Mouse (Mus musculus): Measurements from ENCODE around the gene Sox2. TPM values are rescaled to one million over a fixed set of nuclear protein-coding genes. Genes with fewer than 3 reads are reported as not detected.
A peak's percentile ranks its signal among the peaks of the same experiment; 100 is the strongest.

The Sox2 gene
- polyA plus RNA-seq, 1 experiment: 26.5 TPM

GRCm38 (mm10) chr3:34662712-34663655 lies 12.8 kb downstream of the Sox2 start:
- Histone ChIP-seq H3K27me3 (ENCODE audit: control insufficient read depth, insufficient read depth, low read length) (peaks cover 10% of the 10 kb centered on the region; the same call in 1 of the 2 replicates), H3K27ac (ENCODE audit: insufficient read depth, low read length) (peak overlapping the region; percentile 35; the same call in 1 of the 2 replicates), H3K4me3 (replicated peaks; ENCODE audit: insufficient read depth, low read depth, low read length) (no peak overlapping the region), H3K4me1 (ENCODE audit: control insufficient read depth, insufficient read depth, low read length) (no peaks in the 10 kb centered on the region)
- TF ChIP-seq CTCF (IDR thresholded peaks at IDR 0.05; ENCODE audit: borderline replicate concordance, insufficient read depth, low read depth, low read length) (no peak), POLR2A (IDR thresholded peaks at IDR 0.05; ENCODE audit: borderline replicate concordance, insufficient read depth, low read length) (no peak)
- 8% methylated on average over 53 of the region's 53 CpGs for WGBS
- DNase-seq: no peak

DNA sequence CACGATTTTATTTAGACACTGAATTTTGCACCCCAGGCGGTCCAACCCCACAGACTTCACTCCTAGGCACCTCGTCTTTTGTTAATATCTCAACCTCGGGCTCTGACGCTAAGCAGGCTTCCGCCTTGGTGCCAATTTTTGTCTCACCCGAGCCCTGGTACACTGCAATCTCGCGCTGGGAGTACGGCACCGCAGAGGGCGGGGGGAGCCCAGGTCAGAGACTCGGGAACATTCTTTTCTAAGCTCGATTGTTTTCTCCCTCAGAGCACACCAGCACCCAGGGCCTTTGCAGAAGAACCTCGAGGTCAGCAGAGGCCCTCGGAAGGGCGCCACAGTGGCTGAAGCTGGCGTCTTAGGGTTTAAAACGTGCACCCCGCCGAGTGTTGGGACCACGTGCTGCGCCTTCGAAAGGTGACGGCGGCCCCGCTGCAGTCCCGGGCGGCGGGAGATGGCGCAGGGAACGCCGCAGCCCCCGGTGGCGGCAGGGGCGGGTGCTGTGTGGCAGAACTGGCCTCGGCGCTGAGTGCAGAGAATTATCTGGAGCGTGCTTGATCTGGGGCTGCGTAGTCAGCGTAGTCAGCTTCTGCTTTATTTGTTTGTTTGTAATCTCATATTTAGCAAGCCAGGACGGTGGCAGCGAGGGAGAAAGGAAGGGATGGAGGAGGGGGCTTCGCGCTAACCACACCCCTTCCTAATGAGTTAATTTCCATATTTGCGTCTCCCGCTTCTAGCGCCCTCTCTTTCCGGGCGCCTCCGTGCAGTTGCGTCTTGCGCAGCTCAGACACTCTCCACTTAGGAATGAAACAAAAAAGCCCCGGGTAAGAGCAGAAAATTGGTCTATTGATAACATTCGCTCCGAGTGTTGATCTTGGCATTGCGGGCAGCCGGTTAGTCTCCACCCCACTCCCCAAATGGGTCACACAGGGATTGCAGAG lies 13.8 kb downstream of the Sox2 start:
- TF ChIP-seq POLR2A (IDR thresholded peaks at IDR 0.05; ENCODE audit: borderline replicate concordance, insufficient read depth, low read length) (no peak), CTCF (IDR thresholded peaks at IDR 0.05; ENCODE audit: borderline replicate concordance, insufficient read depth, low read depth, low read length) (no peak)
- 1% methylated on average over 58 of the region's 58 CpGs for WGBS
- no peaks in the 10 kb centered on the region for H3K4me1 ChIP-seq (ENCODE audit: control insufficient read depth, insufficient read depth, low read length)
- H3K27me3 ChIP-seq (ENCODE audit: control insufficient read depth, insufficient read depth, low read length): peaks cover 9% of the 10 kb centered on the region; the same call in 1 of the 2 replicates
- DNase-seq: no peak
- H3K27ac ChIP-seq (ENCODE audit: insufficient read depth, low read length): peak overlapping the region; percentile 35; the same call in 1 of the 2 replicates
- peak overlapping the region; percentile 46 for H3K4me3 ChIP-seq (replicated peaks; ENCODE audit: insufficient read depth, low read depth, low read length)

DNA sequence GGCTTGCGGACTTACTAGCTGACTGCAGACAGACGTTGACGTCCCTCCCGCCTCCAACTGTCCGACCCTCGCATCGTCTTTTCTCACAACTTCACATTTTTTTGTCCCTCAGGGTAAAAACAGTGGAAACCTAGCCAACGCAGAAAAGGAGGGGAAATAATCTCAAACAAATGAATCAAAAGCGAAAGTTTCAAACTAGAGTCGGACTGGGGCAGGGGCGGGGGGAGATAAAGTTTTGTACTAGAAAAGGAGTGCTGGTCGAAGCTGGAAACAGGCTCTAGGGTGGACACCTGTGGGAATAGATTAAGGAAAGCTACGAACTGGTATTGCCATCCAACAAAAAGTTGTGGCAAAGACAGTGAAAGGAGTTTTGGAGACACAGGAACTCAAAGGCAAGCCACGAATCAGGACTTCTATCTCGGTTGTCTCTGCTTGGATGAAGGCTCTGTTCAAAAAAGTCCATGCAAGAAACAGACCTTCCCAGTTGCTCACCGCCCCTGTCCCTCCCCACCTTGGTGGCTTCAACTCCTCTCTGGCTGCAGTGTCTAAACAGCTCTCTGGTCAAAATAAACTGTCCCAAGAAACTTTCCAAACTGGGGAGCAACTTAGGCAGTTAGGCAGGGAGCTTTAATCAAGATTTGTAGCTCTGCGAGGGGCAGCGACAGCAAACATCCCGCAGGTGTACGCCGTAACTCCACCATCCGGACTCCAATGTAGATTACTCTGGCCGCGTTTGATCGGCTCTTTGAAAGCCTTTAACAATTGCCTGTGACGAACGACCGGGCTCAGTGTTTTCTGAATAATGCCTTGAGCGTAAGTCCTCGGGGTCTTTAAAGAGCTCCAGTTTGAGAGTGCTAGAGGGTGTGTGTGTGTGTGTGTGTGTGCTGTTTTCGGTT lies 14.7 kb downstream of the Sox2 start:
- Histone ChIP-seq H3K27me3 (ENCODE audit: control insufficient read depth, insufficient read depth, low read length) (peaks cover 9% of the 10 kb centered on the region; the same call in 1 of the 2 replicates), H3K4me3 (replicated peaks; ENCODE audit: insufficient read depth, low read depth, low read length) (peak overlapping the region; percentile 46), H3K27ac (ENCODE audit: insufficient read depth, low read length) (peak overlapping the region; percentile 16; the same call in 1 of the 2 replicates), H3K4me1 (ENCODE audit: control insufficient read depth, insufficient read depth, low read length) (no peaks in the 10 kb centered on the region)
- no peak for DNase-seq
- WGBS: 10% methylated on average over 31 of the region's 31 CpGs
- TF ChIP-seq POLR2A (IDR thresholded peaks at IDR 0.05; ENCODE audit: borderline replicate concordance, insufficient read depth, low read length): no peak
- TF ChIP-seq CTCF (IDR thresholded peaks at IDR 0.05; ENCODE audit: borderline replicate concordance, insufficient read depth, low read depth, low read length): no peak

GRCm38 (mm10) chr3:34665751-34666665 lies 15.8 kb downstream of the Sox2 start:
- Histone ChIP-seq H3K4me3 (replicated peaks; ENCODE audit: insufficient read depth, low read depth, low read length) (no peak overlapping the region), H3K4me1 (ENCODE audit: control insufficient read depth, insufficient read depth, low read length) (no peaks in the 10 kb centered on the region), H3K27ac (ENCODE audit: insufficient read depth, low read length) (no peak overlapping the region), H3K27me3 (ENCODE audit: control insufficient read depth, insufficient read depth, low read length) (peaks cover 7% of the 10 kb centered on the region; the same call in 1 of the 2 replicates)
- DNase-seq: no peak
- 61% methylated on average over 10 of the region's 10 CpGs for whole genome bisulfite sequencing
- no peak for TF ChIP-seq POLR2A (IDR thresholded peaks at IDR 0.05; ENCODE audit: borderline replicate concordance, insufficient read depth, low read length)
- no peak for TF ChIP-seq CTCF (IDR thresholded peaks at IDR 0.05; ENCODE audit: borderline replicate concordance, insufficient read depth, low read depth, low read length)

DNA sequence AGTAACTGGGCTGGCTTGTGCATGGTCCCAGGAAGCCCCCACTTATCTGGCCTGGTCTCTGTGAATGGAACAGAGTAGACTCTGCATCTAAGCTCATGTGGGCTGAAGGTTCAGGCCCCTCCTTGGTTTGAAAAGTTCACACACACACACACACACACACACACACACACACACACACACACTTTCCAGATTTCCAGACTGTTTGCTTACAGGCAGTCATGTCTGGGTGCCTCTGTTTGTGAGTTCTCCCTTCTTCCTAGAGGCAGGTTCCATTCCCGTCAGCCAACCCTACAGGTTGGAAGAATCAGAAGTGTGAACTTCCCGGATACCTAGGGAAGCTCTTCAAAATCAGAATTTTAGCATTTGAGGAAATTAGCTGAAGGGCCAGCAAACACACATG lies 17.0 kb downstream of the Sox2 start:
- Histone ChIP-seq H3K4me1 (ENCODE audit: control insufficient read depth, insufficient read depth, low read length) (no peaks in the 10 kb centered on the region), H3K4me3 (replicated peaks; ENCODE audit: insufficient read depth, low read depth, low read length) (no peak overlapping the region), H3K27ac (ENCODE audit: insufficient read depth, low read length) (no peak overlapping the region), H3K27me3 (ENCODE audit: control insufficient read depth, insufficient read depth, low read length) (peaks cover 5% of the 10 kb centered on the region; the same call in 1 of the 2 replicates)
- 89% methylated on average over 2 of the region's 2 CpGs for WGBS
- TF ChIP-seq CTCF (IDR thresholded peaks at IDR 0.05; ENCODE audit: borderline replicate concordance, insufficient read depth, low read depth, low read length): no peak
- TF ChIP-seq POLR2A (IDR thresholded peaks at IDR 0.05; ENCODE audit: borderline replicate concordance, insufficient read depth, low read length): no peak
- no peak for DNase-seq

All from cerebellum, adult 2 months (tissue).